Mouse (Mus musculus) embryonic fibroblast, embryonic 13.5 days (primary cell): ENCODE measurements around the gene Sarnp. TPM values are rescaled to one million over a fixed set of nuclear protein-coding genes. Genes with fewer than 3 reads are reported as not detected.

Experiments used
- H3K27ac ChIP-seq: 2 replicates; pipeline ENCODE4 v1.5.1; 2012; ENCODE audit warnings: low read length, control low read depth, inconsistent platforms; ENCODE audit not compliant: insufficient read depth
- H3K4me1 ChIP-seq: 2 replicates; pipeline ENCODE4 v1.6.1; 2011; ENCODE audit warnings: low read length; ENCODE audit not compliant: control insufficient read depth, insufficient read depth
- H3K4me3 ChIP-seq: 2 replicates; pipeline ENCODE4 v1.5.1; 2011; ENCODE audit warnings: mild to moderate bottlenecking, control low read depth, low read length; ENCODE audit not compliant: insufficient read depth
- CTCF ChIP-seq: IDR thresholded peaks from 2 replicates; pipeline ENCODE4 v1.5.1; 2011; ENCODE audit warnings: mild to moderate bottlenecking, control low read depth, low read length, moderate library complexity, borderline replicate concordance; ENCODE audit not compliant: insufficient read depth
- POLR2A ChIP-seq: IDR thresholded peaks from 2 replicates; pipeline ENCODE4 v1.6.1; 2011; ENCODE audit warnings: low read depth, mild to moderate bottlenecking, control low read depth, low read length, moderate library complexity
- polyA plus RNA-seq: library from polyadenylated mRNA; stranded (reverse); fragments of >200 nt; gene quantifications from 2 replicates; pipeline ENCODE4 v1.2.4, GENCODE M21; 2011; ENCODE audit warnings: low read depth; ENCODE audit not compliant: missing spikeins, insufficient read length

The Sarnp gene
- 106 and 112 TPM in 2 replicates for polyA plus RNA-seq

GRCm38 (mm10) chr10:128817033-128817432 is at the start of gene Sarnp:
Sarnp (plus strand) TSS chr10:128817333.
- H3K4me3 ChIP-seq, result no peak within 1 kb of the TSS
- H3K4me1 ChIP-seq, result no peaks in the 10 kb centered on the region; the same call in 1 of the 2 replicates
- H3K27ac ChIP-seq, result no peak within 1 kb of the TSS
- TF ChIP-seq CTCF (no peak), POLR2A (no peak)

- TF ChIP-seq POLR2A (no peak), CTCF (no peak)
- no peaks in the 10 kb centered on the region for H3K4me1 ChIP-seq
- H3K27ac ChIP-seq, result no peak overlapping the region
- H3K4me3 ChIP-seq, result no peak overlapping the region
Observed at GRCm38 (mm10) chr10:128772895-128773294, 44.2 kb upstream of the Sarnp start.

- no peak overlapping the region for H3K27ac ChIP-seq
- no peak overlapping the region for H3K4me3 ChIP-seq
- H3K4me1 ChIP-seq, result peaks cover 5% of the 10 kb centered on the region
- no peak for TF ChIP-seq POLR2A
- TF ChIP-seq CTCF, result no peak
Observed at GRCm38 (mm10) chr10:128773685-128774084, 43.4 kb upstream of the Sarnp start.

- peak overlapping the region; percentile 99 for H3K27ac ChIP-seq
- TF ChIP-seq POLR2A (no peak), CTCF (no peak)
- no peak overlapping the region for H3K4me3 ChIP-seq
- peaks cover 20% of the 10 kb centered on the region for H3K4me1 ChIP-seq
Observed at GRCm38 (mm10) chr10:128778441-128778840, 38.7 kb upstream of the Sarnp start.

GRCm38 (mm10) chr10:128779011-128779795 is 37.9 kb upstream of the Sarnp start:
- no peak for TF ChIP-seq CTCF
- TF ChIP-seq POLR2A, result peak; percentile 50
- Histone ChIP-seq H3K4me3 (no peak overlapping the region), H3K27ac (peak overlapping the region; percentile 99), H3K4me1 (peaks cover 20% of the 10 kb centered on the region)

GRCm38 (mm10) chr10:128780200-128780599 is 36.9 kb upstream of the Sarnp start:
- no peak overlapping the region for H3K4me3 ChIP-seq
- H3K27ac ChIP-seq, result peak overlapping the region; percentile 69
- TF ChIP-seq POLR2A (no peak), CTCF (no peak)
- H3K4me1 ChIP-seq, result peaks cover 20% of the 10 kb centered on the region

- H3K4me1 ChIP-seq, result 0 out of 2 replicates have a peak, but pooled peaks cover 4% of the 10 kb centered on the region
- H3K27ac ChIP-seq, result peak within 1 kb of the TSS; percentile 49
- TF ChIP-seq CTCF, result no peak
- peak; percentile 76 for TF ChIP-seq POLR2A
- peak within 1 kb of the TSS; percentile 27; the same call in 1 of the 2 replicates for H3K4me3 ChIP-seq
Observed at GRCm38 (mm10) chr10:128790398-128791124, 26.6 kb upstream of the Sarnp start, which contains the start of gene Mmp19. Mmp19 (plus strand) TSS chr10:128790910.

- 0 out of 2 replicates have a peak, but pooled peaks cover 2% of the 10 kb centered on the region for H3K4me1 ChIP-seq
- no peak overlapping the region for H3K27ac ChIP-seq
- no peak overlapping the region for H3K4me3 ChIP-seq
- TF ChIP-seq CTCF (no peak), POLR2A (no peak)
Observed at GRCm38 (mm10) chr10:128792041-128792440, 25.1 kb upstream of the Sarnp start.

- no peak overlapping the region for H3K27ac ChIP-seq
- TF ChIP-seq CTCF (no peak), POLR2A (no peak)
- H3K4me3 ChIP-seq, result no peak overlapping the region
- 0 out of 2 replicates have a peak, but pooled peaks cover 2% of the 10 kb centered on the region for H3K4me1 ChIP-seq
Observed at GRCm38 (mm10) chr10:128793258-128793657, 23.9 kb upstream of the Sarnp start.

GRCm38 (mm10) chr10:128794391-128794790 is 22.7 kb upstream of the Sarnp start:
- TF ChIP-seq CTCF, result no peak
- TF ChIP-seq POLR2A, result no peak
- H3K4me3 ChIP-seq, result no peak overlapping the region
- H3K27ac ChIP-seq, result no peak overlapping the region
- 0 out of 2 replicates have a peak, but pooled peaks cover 2% of the 10 kb centered on the region for H3K4me1 ChIP-seq

- TF ChIP-seq CTCF (no peak), POLR2A (no peak)
- H3K4me3 ChIP-seq, result no peak overlapping the region
- no peaks in the 10 kb centered on the region for H3K4me1 ChIP-seq
- H3K27ac ChIP-seq, result no peak overlapping the region
Observed at GRCm38 (mm10) chr10:128795581-128795980, 21.6 kb upstream of the Sarnp start.
